6 mouse cellular contexts compared by ENCODE assay signal in the genomic region with DNA sequence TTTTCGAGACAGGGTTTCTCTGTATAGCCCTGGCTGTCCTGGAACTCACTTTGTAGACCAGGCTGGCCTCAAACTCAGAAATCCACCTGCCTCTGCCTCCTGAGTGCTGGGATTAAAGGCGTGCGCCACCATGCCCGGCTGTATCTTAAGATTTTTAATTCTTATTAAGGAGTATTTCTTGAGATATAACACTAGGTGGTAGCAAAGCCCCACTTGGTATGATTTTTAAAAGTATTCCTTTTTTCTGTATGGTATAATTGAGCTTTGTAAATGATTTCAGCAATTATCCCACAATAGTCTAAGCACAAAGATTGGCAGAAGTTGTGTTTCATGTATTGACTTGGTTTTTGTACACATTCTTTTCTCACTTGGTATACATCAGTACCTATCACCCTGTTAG. TPM values are rescaled to one million over a fixed set of nuclear protein-coding genes. Genes with fewer than 3 reads are reported as not detected.
DNase-seq lines count a peak whose midpoint lies in the region; ATAC-seq and TF ChIP-seq lines count a peak whose summit lies in the region.
"Not testable (repeated sequence)": the region's sequence is repeated elsewhere in the genome, so short reads cannot be mapped to it uniquely, and the experiment has no call there.

No protein-coding gene starts in this region.

- H3K36me3 ChIP-seq in MEL (ENCODE audit: control insufficient read depth in 1 of 2, insufficient read depth in 2 of 2, low read length in 2 of 2); heart, adult 2 months (ENCODE audit: control insufficient read depth, insufficient read depth, low read length): not testable (repeated sequence)
- peaks cover 20% of the 10 kb centered on the region for H3K36me3 ChIP-seq in forebrain, embryonic 14.5 days (ENCODE audit: control insufficient read depth, insufficient read depth, low read length)
- H3K36me3 ChIP-seq in intestine, postnatal 0 days (ENCODE audit: control insufficient read depth, insufficient read depth) = peaks cover 22% of the 10 kb centered on the region
- H3K36me3 ChIP-seq in midbrain, embryonic 14.5 days (ENCODE audit: control insufficient read depth, insufficient read depth, low read length) = peaks cover 24% of the 10 kb centered on the region

- WGBS in forebrain, embryonic 14.5 days = 88% methylated on average over 4 of the region's 4 CpGs
- 88% methylated on average over 4 of the region's 4 CpGs for WGBS in heart, adult 2 months
- WGBS in intestine, postnatal 0 days = 90% methylated on average over 4 of the region's 4 CpGs
- WGBS in midbrain, embryonic 14.5 days = 92% methylated on average over 4 of the region's 4 CpGs

- H3K9ac ChIP-seq in MEL (ENCODE audit: control insufficient read depth, low read depth, low read length, poor library complexity, severe bottlenecking); forebrain, embryonic 14.5 days (ENCODE audit: low read length); heart, adult 2 months (ENCODE audit: low read depth, low read length); intestine, postnatal 0 days (ENCODE audit: low read depth, low read length); midbrain, embryonic 14.5 days (replicated peaks; ENCODE audit: low read length): not testable (repeated sequence)

- not testable (repeated sequence) for H3K79me2 ChIP-seq in MEL (ENCODE audit: control insufficient read depth, insufficient read depth, low read length, poor library complexity); heart, adult 2 months (replicated peaks; ENCODE audit: control insufficient read depth, insufficient read depth, low read length)

- not testable (repeated sequence) for TF ChIP-seq EP300 in MEL (IDR thresholded peaks at IDR 0.05; ENCODE audit: low read depth in 1 of 2, low read length in 2 of 2); heart, adult 2 months (IDR thresholded peaks at IDR 0.05; ENCODE audit: insufficient read depth, low read depth, low read length)

- not testable (repeated sequence) for H3K4me3 ChIP-seq in MEL (ENCODE audit: control insufficient read depth in 1 of 2, insufficient read depth in 1 of 2, low read depth in 2 of 2, low read length in 2 of 2); forebrain, embryonic 14.5 days (ENCODE audit: low read depth, low read length); heart, adult 2 months; intestine, postnatal 0 days (ENCODE audit: low read depth, low read length); left cerebral cortex, adult 2 months; midbrain, embryonic 14.5 days (replicated peaks; ENCODE audit: low read depth, low read length)

- TF ChIP-seq RAD21 in MEL (IDR thresholded peaks at IDR 0.05; ENCODE audit: low read depth, low read length) = peak; percentile 12

- H3K4me2 ChIP-seq in forebrain, embryonic 14.5 days (ENCODE audit: low read length); intestine, postnatal 0 days (replicated peaks; ENCODE audit: low read depth); midbrain, embryonic 14.5 days (ENCODE audit: low read length): not testable (repeated sequence)

- not testable (repeated sequence) for DNase-seq in MEL (ENCODE audit: low read depth, low spot score); heart, adult 2 months; left cerebral cortex, adult 2 months (ENCODE audit: extremely low spot score in 1 of 2, low spot score in 2 of 2)
- DNase-seq in forebrain, embryonic 14.5 days (ENCODE audit: low spot score) = peak; percentile 28
- peak; percentile 20 for DNase-seq in midbrain, embryonic 14.5 days

- not testable (repeated sequence) for H3K9me3 ChIP-seq in MEL (replicated peaks; ENCODE audit: insufficient read depth, low read length); forebrain, embryonic 14.5 days (replicated peaks; ENCODE audit: control insufficient read depth, low read length); intestine, postnatal 0 days (ENCODE audit: control insufficient read depth); midbrain, embryonic 14.5 days (ENCODE audit: control insufficient read depth, low read length)

- not testable (repeated sequence) for TF ChIP-seq POLR2A in MEL (IDR thresholded peaks at IDR 0.05; ENCODE audit: control insufficient read depth in 1 of 2, insufficient read depth in 1 of 2, low read depth in 1 of 2, low read length in 2 of 2, poor library complexity in 1 of 2); heart, adult 2 months (IDR thresholded peaks at IDR 0.05; ENCODE audit: insufficient read depth, low read depth, low read length)

- TF ChIP-seq CTCF in MEL (IDR thresholded peaks at IDR 0.05 in 2 of 3, conservative IDR thresholded peaks at IDR 0.05 in 1 of 3; ENCODE audit: control insufficient read depth in 1 of 3, insufficient read depth in 1 of 3, low read depth in 2 of 3, low read length in 3 of 3, poor library complexity in 1 of 3, severe bottlenecking in 1 of 3) = not testable (repeated sequence)
- TF ChIP-seq CTCF in heart, adult 2 months (IDR thresholded peaks at IDR 0.05) = peak; percentile 41
- peak; percentile 48 for TF ChIP-seq CTCF in intestine, postnatal 0 days (IDR thresholded peaks at IDR 0.05; ENCODE audit: low read depth)
- TF ChIP-seq CTCF in left cerebral cortex, adult 2 months (IDR thresholded peaks at IDR 0.05) = peak; percentile 52

- not testable (repeated sequence) for ATAC-seq in forebrain, embryonic 14.5 days; intestine, postnatal 0 days; midbrain, embryonic 14.5 days (ENCODE audit: low FRiP score, low TSS enrichment)

- H3K27me3 ChIP-seq in MEL (ENCODE audit: control insufficient read depth in 1 of 2, insufficient read depth in 2 of 2, low read length in 2 of 2); forebrain, embryonic 14.5 days (replicated peaks; ENCODE audit: control insufficient read depth, insufficient read depth, low read length); heart, adult 2 months (ENCODE audit: control insufficient read depth, insufficient read depth, low read length); intestine, postnatal 0 days (replicated peaks; ENCODE audit: control insufficient read depth, insufficient read depth, low read length); midbrain, embryonic 14.5 days (ENCODE audit: control insufficient read depth, insufficient read depth, low read length): not testable (repeated sequence)

- not testable (repeated sequence) for H3K4me1 ChIP-seq in MEL (ENCODE audit: control insufficient read depth in 1 of 2, insufficient read depth in 2 of 2, low read length in 2 of 2); forebrain, embryonic 14.5 days (ENCODE audit: control insufficient read depth, insufficient read depth, low read length); heart, adult 2 months (ENCODE audit: control insufficient read depth, insufficient read depth, low read length); intestine, postnatal 0 days (replicated peaks; ENCODE audit: control insufficient read depth, insufficient read depth, low read length); midbrain, embryonic 14.5 days (ENCODE audit: control insufficient read depth, insufficient read depth, low read length)

- intact Hi-C loops in heart, adult 2 months (cut with DNase I) = not testable (repeated sequence)
- intact Hi-C loops in left cerebral cortex, adult 2 months (cut with DNase I) = loop anchor here (10.0 kb wide), 2 partner anchors 1075 to 1135 kb away; a partner anchor contains a TSS

- H3K27ac ChIP-seq in MEL (ENCODE audit: control insufficient read depth, low read depth, low read length); forebrain, embryonic 14.5 days (ENCODE audit: low read depth, low read length); heart, adult 2 months; intestine, postnatal 0 days (ENCODE audit: low read depth, low read length); left cerebral cortex, adult 2 months; midbrain, embryonic 14.5 days (replicated peaks; ENCODE audit: low read depth, low read length): not testable (repeated sequence)

RNA-seq across cellular contexts. Expression of a gene that starts 21.8 kb away (rescaled TPM):
- 8.4 and 8.8 TPM in 2 replicates for total RNA-seq in MEL (2012; rRNA removed)
- polyA plus RNA-seq in MEL (2012; ENCODE audit: insufficient read depth in 1 of 2, insufficient read length in 2 of 2, low read depth in 1 of 2, low replicate concordance in 2 of 2, missing spikeins in 1 of 2) = 10 to 100 TPM in 1 of 2 experiments, not detected in 1; 12.3 TPM
- polyA plus RNA-seq in forebrain, embryonic 14.5 days (2014; fragmentation: Nextera tagmentation; extraction: Ambion mirVana) = 8.2 and 9.1 TPM in 2 replicates
- 1 to 10 TPM; 7.3 to 8.6 TPM for total RNA-seq in heart, adult 2 months (2021)
- polyA plus RNA-seq in heart, adult 2 months (2012; rRNA removed) = 3.2 and 5.9 TPM in 2 replicates
- 2.5 and 2.8 TPM in 2 replicates for polyA plus RNA-seq in intestine, postnatal 0 days (2015; fragmentation: Nextera tagmentation; extraction: Ambion mirVana)
- total RNA-seq in left cerebral cortex, adult 2 months (2021) = 1 to 10 TPM; 5.2 to 6.0 TPM
- 8.6 and 10.8 TPM in 2 replicates for polyA plus RNA-seq in midbrain, embryonic 14.5 days (2014; fragmentation: Nextera tagmentation; extraction: Ambion mirVana)

RNA-seq across cellular contexts. Expression of a gene that starts 44.7 kb away (rescaled TPM):
- total RNA-seq in MEL (2012; rRNA removed) = 59.4 and 63.0 TPM in 2 replicates
- polyA plus RNA-seq in MEL (2012; ENCODE audit: insufficient read depth in 1 of 2, insufficient read length in 2 of 2, low read depth in 1 of 2, low replicate concordance in 2 of 2, missing spikeins in 1 of 2) = 10 to 100 TPM; 61.6 to 65.5 TPM
- polyA plus RNA-seq in forebrain, embryonic 14.5 days (2014; fragmentation: Nextera tagmentation; extraction: Ambion mirVana) = 111 and 122 TPM in 2 replicates
- 100 to 1,000 TPM; 693 to 811 TPM for total RNA-seq in heart, adult 2 months (2021)
- polyA plus RNA-seq in heart, adult 2 months (2012; rRNA removed) = 125 and 246 TPM in 2 replicates
- 185 and 202 TPM in 2 replicates for polyA plus RNA-seq in intestine, postnatal 0 days (2015; fragmentation: Nextera tagmentation; extraction: Ambion mirVana)
- total RNA-seq in left cerebral cortex, adult 2 months (2021) = 100 to 1,000 TPM; 143 to 160 TPM
- 118 and 127 TPM in 2 replicates for polyA plus RNA-seq in midbrain, embryonic 14.5 days (2014; fragmentation: Nextera tagmentation; extraction: Ambion mirVana)
